Mouse (Mus musculus): ENCODE measurements around the gene Phf3. TPM values are rescaled to one million over a fixed set of nuclear protein-coding genes. Genes with fewer than 3 reads are reported as not detected.

Gene Phf3
- total and polyA plus RNA-seq, 2 experiments: 11.7 to 41.4 TPM

- no peaks in the 10 kb centered on the region for H3K27me3 ChIP-seq (ENCODE audit: control insufficient read depth, insufficient read depth, low read length)
- no peak overlapping the region for H3K27ac ChIP-seq (replicated peaks; ENCODE audit: insufficient read depth, low read depth, low read length)
- no peak for DNase-seq (ENCODE audit: extremely low read depth, low read depth, low spot score)
- H3K4me3 ChIP-seq (ENCODE audit: insufficient read depth, low read depth, low read length): no peak overlapping the region
- peaks cover 1% of the 10 kb centered on the region for H3K36me3 ChIP-seq (ENCODE audit: control insufficient read depth, insufficient read depth, low read length)
- WGBS: 60% methylated on average over 1 of the region's 1 CpGs
- H3K4me1 ChIP-seq (ENCODE audit: control insufficient read depth, insufficient read depth, low read length): peaks cover 5% of the 10 kb centered on the region
- H3K79me2 ChIP-seq (ENCODE audit: control insufficient read depth, insufficient read depth, low read length): peaks cover 21% of the 10 kb centered on the region
- no peak overlapping the region for H3K9ac ChIP-seq (ENCODE audit: low read depth, low read length)
- no peak for TF ChIP-seq CTCF (IDR thresholded peaks at IDR 0.05; ENCODE audit: low read depth, low read length)
- no peak for TF ChIP-seq POLR2A (IDR thresholded peaks at IDR 0.05; ENCODE audit: extremely low read depth, insufficient read depth, low read length)
Observed at GRCm38 (mm10) chr1:30847706-30848105, 26.0 kb downstream of the Phf3 start.

GRCm38 (mm10) chr1:30839662-30840061 lies 34.1 kb downstream of the Phf3 start:
- 65% methylated on average over 3 of the region's 3 CpGs for WGBS
- Histone ChIP-seq H3K4me3 (ENCODE audit: insufficient read depth, low read depth, low read length) (no peak overlapping the region), H3K4me1 (ENCODE audit: control insufficient read depth, insufficient read depth, low read length) (no peaks in the 10 kb centered on the region), H3K27ac (replicated peaks; ENCODE audit: insufficient read depth, low read depth, low read length) (no peak overlapping the region), H3K9ac (ENCODE audit: low read depth, low read length) (no peak overlapping the region), H3K27me3 (ENCODE audit: control insufficient read depth, insufficient read depth, low read length) (no peaks in the 10 kb centered on the region), H3K36me3 (ENCODE audit: control insufficient read depth, insufficient read depth, low read length) (peaks cover 15% of the 10 kb centered on the region), H3K79me2 (ENCODE audit: control insufficient read depth, insufficient read depth, low read length) (peaks cover 6% of the 10 kb centered on the region)
- no peak for DNase-seq (ENCODE audit: extremely low read depth, low read depth, low spot score)
- TF ChIP-seq CTCF (IDR thresholded peaks at IDR 0.05; ENCODE audit: low read depth, low read length) (no peak), POLR2A (IDR thresholded peaks at IDR 0.05; ENCODE audit: extremely low read depth, insufficient read depth, low read length) (no peak)

DNA sequence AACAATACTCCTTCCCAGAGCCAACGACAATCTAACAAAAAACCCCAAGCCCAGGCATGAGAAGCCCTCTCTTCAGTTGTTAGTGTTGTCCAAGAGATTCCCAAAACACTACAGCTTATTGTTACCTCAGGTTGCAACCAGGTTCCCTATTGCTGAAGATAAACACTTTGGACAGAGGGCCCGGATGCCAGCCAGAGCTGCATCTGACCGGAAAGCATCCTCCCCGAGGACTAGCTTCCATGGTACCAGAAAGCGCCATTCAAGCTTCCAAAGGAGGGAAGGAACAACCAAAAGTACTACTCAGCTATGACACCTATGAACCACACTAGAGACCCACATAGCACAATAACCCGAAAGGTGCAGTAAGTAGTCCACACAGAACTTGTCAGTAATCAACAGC lies 38.2 kb downstream of the Phf3 start:
- H3K36me3 ChIP-seq (ENCODE audit: control insufficient read depth, insufficient read depth, low read length): peaks cover 26% of the 10 kb centered on the region
- H3K9ac ChIP-seq (ENCODE audit: low read depth, low read length): no peak overlapping the region
- no peaks in the 10 kb centered on the region for H3K4me1 ChIP-seq (ENCODE audit: control insufficient read depth, insufficient read depth, low read length)
- no peak for TF ChIP-seq POLR2A (IDR thresholded peaks at IDR 0.05; ENCODE audit: extremely low read depth, insufficient read depth, low read length)
- no peak for TF ChIP-seq CTCF (IDR thresholded peaks at IDR 0.05; ENCODE audit: low read depth, low read length)
- 98% methylated on average over 6 of the region's 6 CpGs for whole genome bisulfite sequencing
- no peak overlapping the region for H3K27ac ChIP-seq (replicated peaks; ENCODE audit: insufficient read depth, low read depth, low read length)
- peaks cover 6% of the 10 kb centered on the region for H3K79me2 ChIP-seq (ENCODE audit: control insufficient read depth, insufficient read depth, low read length)
- H3K4me3 ChIP-seq (ENCODE audit: insufficient read depth, low read depth, low read length): no peak overlapping the region
- no peak for DNase-seq (ENCODE audit: extremely low read depth, low read depth, low spot score)
- H3K27me3 ChIP-seq (ENCODE audit: control insufficient read depth, insufficient read depth, low read length): no peaks in the 10 kb centered on the region

GRCm38 (mm10) chr1:30832778-30833177 lies 40.9 kb downstream of the Phf3 start:
- Histone ChIP-seq H3K4me3 (ENCODE audit: insufficient read depth, low read depth, low read length) (no peak overlapping the region), H3K27ac (replicated peaks; ENCODE audit: insufficient read depth, low read depth, low read length) (no peak overlapping the region), H3K27me3 (ENCODE audit: control insufficient read depth, insufficient read depth, low read length) (no peaks in the 10 kb centered on the region), H3K36me3 (ENCODE audit: control insufficient read depth, insufficient read depth, low read length) (peaks cover 36% of the 10 kb centered on the region), H3K9ac (ENCODE audit: low read depth, low read length) (no peak overlapping the region), H3K79me2 (ENCODE audit: control insufficient read depth, insufficient read depth, low read length) (peaks cover 5% of the 10 kb centered on the region), H3K4me1 (ENCODE audit: control insufficient read depth, insufficient read depth, low read length) (no peaks in the 10 kb centered on the region)
- DNase-seq (ENCODE audit: extremely low read depth, low read depth, low spot score): no peak
- WGBS: 81% methylated on average over 4 of the region's 4 CpGs
- no peak for TF ChIP-seq CTCF (IDR thresholded peaks at IDR 0.05; ENCODE audit: low read depth, low read length)
- TF ChIP-seq POLR2A (IDR thresholded peaks at IDR 0.05; ENCODE audit: extremely low read depth, insufficient read depth, low read length): no peak

GRCm38 (mm10) chr1:30819414-30819813 lies 54.3 kb downstream of the Phf3 start:
- H3K79me2 ChIP-seq (ENCODE audit: control insufficient read depth, insufficient read depth, low read length): no peaks in the 10 kb centered on the region
- no peak overlapping the region for H3K9ac ChIP-seq (ENCODE audit: low read depth, low read length)
- DNase-seq (ENCODE audit: extremely low read depth, low read depth, low spot score): no peak
- TF ChIP-seq CTCF (IDR thresholded peaks at IDR 0.05; ENCODE audit: low read depth, low read length) (no peak), POLR2A (IDR thresholded peaks at IDR 0.05; ENCODE audit: extremely low read depth, insufficient read depth, low read length) (no peak)
- H3K4me1 ChIP-seq (ENCODE audit: control insufficient read depth, insufficient read depth, low read length): no peaks in the 10 kb centered on the region
- 92% methylated on average over 6 of the region's 6 CpGs for WGBS
- no peaks in the 10 kb centered on the region for H3K27me3 ChIP-seq (ENCODE audit: control insufficient read depth, insufficient read depth, low read length)
- no peak overlapping the region for H3K27ac ChIP-seq (replicated peaks; ENCODE audit: insufficient read depth, low read depth, low read length)
- H3K4me3 ChIP-seq (ENCODE audit: insufficient read depth, low read depth, low read length): no peak overlapping the region
- peaks cover 36% of the 10 kb centered on the region for H3K36me3 ChIP-seq (ENCODE audit: control insufficient read depth, insufficient read depth, low read length)

- WGBS: 44% methylated on average over 1 of the region's 1 CpGs
Observed at GRCm38 (mm10) chr1:30815609-30816008, 58.1 kb downstream of the Phf3 start.

More at GRCm38 (mm10) chr1:30815609-30816008, 58.1 kb downstream of the Phf3 start:
- no peaks in the 10 kb centered on the region for H3K79me2 ChIP-seq (ENCODE audit: control insufficient read depth, insufficient read depth, low read length)
- H3K27me3 ChIP-seq (ENCODE audit: control insufficient read depth, insufficient read depth, low read length): no peaks in the 10 kb centered on the region
- no peak overlapping the region for H3K27ac ChIP-seq (replicated peaks; ENCODE audit: insufficient read depth, low read depth, low read length)
- no peak overlapping the region for H3K9ac ChIP-seq (ENCODE audit: low read depth, low read length)
- H3K36me3 ChIP-seq (ENCODE audit: control insufficient read depth, insufficient read depth, low read length): peaks cover 47% of the 10 kb centered on the region
- peak; percentile 40 for DNase-seq (ENCODE audit: extremely low read depth, low read depth, low spot score)
- no peaks in the 10 kb centered on the region for H3K4me1 ChIP-seq (ENCODE audit: control insufficient read depth, insufficient read depth, low read length)
- TF ChIP-seq CTCF (IDR thresholded peaks at IDR 0.05; ENCODE audit: low read depth, low read length) (no peak), POLR2A (IDR thresholded peaks at IDR 0.05; ENCODE audit: extremely low read depth, insufficient read depth, low read length) (no peak)
- no peak overlapping the region for H3K4me3 ChIP-seq (ENCODE audit: insufficient read depth, low read depth, low read length)
